In genomic region chr15:99339669-99340068, GRCm38 (mm10) we compare ENCODE assay signal across 19 mouse cellular contexts. TPM values are rescaled to one million over a fixed set of nuclear protein-coding genes. Genes with fewer than 3 reads are reported as not detected.
A peak's percentile ranks its signal among the peaks of the same experiment; 100 is the strongest.
DNase-seq lines count a peak whose midpoint lies in the region; ATAC-seq lines count a peak whose summit lies in the region.
"Had no signal": no experiment of that assay in that cellular context is flagged by ENCODE, and none has a peak within 500 bp of the region (broad histone marks: within the 10 kb centered on the region; RNA-seq: fewer than 3 reads in every experiment).

No protein-coding gene starts in this region.

- no peaks in the 10 kb centered on the region for H3K27me3 ChIP-seq in heart, embryonic 11.5 days (ENCODE audit: control insufficient read depth, insufficient read depth, low read length)
- 0 out of 2 replicates have a peak, but pooled peaks cover 3% of the 10 kb centered on the region for H3K27me3 ChIP-seq in liver, embryonic 11.5 days (replicated peaks; ENCODE audit: control insufficient read depth, insufficient read depth, low read length)
- H3K27me3 ChIP-seq in embryonic facial prominence, embryonic 11.5 days (ENCODE audit: control insufficient read depth, insufficient read depth, low read length), result no peaks in the 10 kb centered on the region
- peaks cover 5% of the 10 kb centered on the region; the same call in 1 of the 2 replicates for H3K27me3 ChIP-seq in liver, embryonic 13.5 days
- H3K27me3 ChIP-seq: embryonic facial prominence, embryonic 15.5 days; neural tube, embryonic 13.5 days had no signal

- WGBS in heart, embryonic 11.5 days (ENCODE audit: insufficient replicate concordance), result 20% methylated on average over 6 of the region's 6 CpGs
- 45% methylated on average over 6 of the region's 6 CpGs for WGBS in liver, embryonic 11.5 days
- WGBS in embryonic facial prominence, embryonic 11.5 days, result 36% methylated on average over 6 of the region's 6 CpGs
- WGBS in liver, embryonic 13.5 days (ENCODE audit: insufficient replicate concordance), result 52% methylated on average over 6 of the region's 6 CpGs

- no peak overlapping the region for H3K4me3 ChIP-seq in heart, embryonic 11.5 days (ENCODE audit: low read depth, low read length)
- H3K4me3 ChIP-seq in liver, embryonic 11.5 days (ENCODE audit: low read depth, low read length), result no peak overlapping the region
- H3K4me3 ChIP-seq in embryonic facial prominence, embryonic 11.5 days (ENCODE audit: low read depth, low read length), result no peak overlapping the region
- H3K4me3 ChIP-seq in liver, embryonic 13.5 days (replicated peaks), result no peak overlapping the region
- H3K4me3 ChIP-seq: embryonic facial prominence, embryonic 15.5 days; neural tube, embryonic 13.5 days had no signal

- no peaks in the 10 kb centered on the region for H3K36me3 ChIP-seq in heart, embryonic 11.5 days (ENCODE audit: control insufficient read depth, insufficient read depth, low read length)
- H3K36me3 ChIP-seq in liver, embryonic 11.5 days (ENCODE audit: control insufficient read depth, insufficient read depth, low read length), result no peaks in the 10 kb centered on the region
- no peaks in the 10 kb centered on the region for H3K36me3 ChIP-seq in embryonic facial prominence, embryonic 11.5 days (replicated peaks; ENCODE audit: control insufficient read depth, insufficient read depth, low read depth, low read length)
- H3K36me3 ChIP-seq in liver, embryonic 13.5 days, result no peaks in the 10 kb centered on the region
- H3K36me3 ChIP-seq: neural tube, embryonic 13.5 days had no signal

- ATAC-seq in heart, embryonic 11.5 days (replicated peaks; ENCODE audit: insufficient number of reproducible peaks, low FRiP score, low TSS enrichment), result no peak
- no peak for ATAC-seq in liver, embryonic 11.5 days (replicated peaks; ENCODE audit: low FRiP score)
- no peak for ATAC-seq in embryonic facial prominence, embryonic 11.5 days (replicated peaks; ENCODE audit: insufficient number of reproducible peaks, low FRiP score, low TSS enrichment, low read depth)
- ATAC-seq in liver, embryonic 13.5 days (ENCODE audit: low read depth), result peak; percentile 29; the same call in 1 of the 2 replicates
- ATAC-seq: forebrain, embryonic 14.5 days had no signal

- no peak overlapping the region for H3K27ac ChIP-seq in heart, embryonic 11.5 days (ENCODE audit: low read depth, low read length)
- H3K27ac ChIP-seq in liver, embryonic 11.5 days (ENCODE audit: low read depth, low read length), result no peak overlapping the region
- no peak overlapping the region for H3K27ac ChIP-seq in embryonic facial prominence, embryonic 11.5 days (replicated peaks; ENCODE audit: low read depth, low read length)
- peak overlapping the region; percentile 35; the same call in 1 of the 2 replicates for H3K27ac ChIP-seq in liver, embryonic 13.5 days
- H3K27ac ChIP-seq: embryonic facial prominence, embryonic 15.5 days; liver, embryonic 14.5 days; neural tube, embryonic 13.5 days had no signal

- peak overlapping the region; percentile 29; the same call in 1 of the 2 replicates for H3K9ac ChIP-seq in heart, embryonic 11.5 days (ENCODE audit: low read depth, low read length)
- H3K9ac ChIP-seq in liver, embryonic 11.5 days (ENCODE audit: low read depth, low read length), result no peak overlapping the region
- H3K9ac ChIP-seq in embryonic facial prominence, embryonic 11.5 days (replicated peaks; ENCODE audit: low read length), result no peak overlapping the region
- H3K9ac ChIP-seq in liver, embryonic 13.5 days, result no peak overlapping the region
- H3K9ac ChIP-seq: embryonic facial prominence, embryonic 15.5 days; liver, embryonic 14.5 days; neural tube, embryonic 13.5 days had no signal

- DNase-seq in heart, adult 8-10 months (ENCODE audit: low spot score), result no peak
- no peak for DNase-seq in liver, embryonic 11.5 days (ENCODE audit: low spot score)
- no peak for DNase-seq in liver
- no peak for DNase-seq in embryonic facial prominence, embryonic 11.5 days (ENCODE audit: low spot score)
- DNase-seq in liver, embryonic 13.5 days, result no peak
- DNase-seq in retina, embryonic 14.5 days (ENCODE audit: low spot score), result no peak
- DNase-seq: cerebellum, adult 11-12 months; cerebellum, postnatal 36 days; kidney, postnatal 14 days; layer of hippocampus, adult 9-11 months had no signal

- H3K4me1 ChIP-seq in heart, embryonic 11.5 days (ENCODE audit: control insufficient read depth, insufficient read depth, low read length), result peaks cover 82% of the 10 kb centered on the region
- peaks cover 55% of the 10 kb centered on the region for H3K4me1 ChIP-seq in liver, embryonic 11.5 days (replicated peaks; ENCODE audit: control insufficient read depth, insufficient read depth, low read length)
- H3K4me1 ChIP-seq in embryonic facial prominence, embryonic 11.5 days (ENCODE audit: control insufficient read depth, insufficient read depth, low read length), result peaks cover 8% of the 10 kb centered on the region; the same call in 1 of the 2 replicates
- H3K4me1 ChIP-seq in liver, embryonic 13.5 days (replicated peaks), result peaks cover 84% of the 10 kb centered on the region

- no peak overlapping the region for H3K4me2 ChIP-seq in heart, embryonic 11.5 days
- peak overlapping the region; percentile 11; the same call in 1 of the 2 replicates for H3K4me2 ChIP-seq in liver, embryonic 11.5 days
- 0 out of 2 replicates have a peak overlapping the region, but pooled peaks have one; percentile 5 for H3K4me2 ChIP-seq in embryonic facial prominence, embryonic 11.5 days (ENCODE audit: low read depth, low read length)
- H3K4me2 ChIP-seq in liver, embryonic 13.5 days, result no peak overlapping the region
- H3K4me2 ChIP-seq: embryonic facial prominence, embryonic 15.5 days; neural tube, embryonic 13.5 days had no signal

- no peaks in the 10 kb centered on the region for H3K9me3 ChIP-seq in heart, embryonic 11.5 days (replicated peaks; ENCODE audit: control insufficient read depth, low read length)
- H3K9me3 ChIP-seq in liver, embryonic 11.5 days (ENCODE audit: control insufficient read depth, low read length), result no peaks in the 10 kb centered on the region
- no peaks in the 10 kb centered on the region for H3K9me3 ChIP-seq in embryonic facial prominence, embryonic 11.5 days (replicated peaks; ENCODE audit: control insufficient read depth, low read length)
- no peaks in the 10 kb centered on the region for H3K9me3 ChIP-seq in liver, embryonic 13.5 days (replicated peaks)
- H3K9me3 ChIP-seq: embryonic facial prominence, embryonic 15.5 days; neural tube, embryonic 13.5 days had no signal

RNA-seq across cellular contexts. Expression of gene Fmnl3, which starts 30.6 kb away (rescaled TPM):
- polyA plus RNA-seq in heart, embryonic 11.5 days (2014; fragmentation: Nextera tagmentation; extraction: Ambion mirVana), result 11.0 and 11.4 TPM in 2 replicates
- 10 to 100 TPM; 13.2 to 17.9 (median 15.8) TPM for total RNA-seq in heart, adult 8-10 months (2022)
- 12.8 and 13.3 TPM in 2 replicates for polyA plus RNA-seq in liver, embryonic 11.5 days (2014; fragmentation: Nextera tagmentation; extraction: Ambion mirVana)
- polyA plus RNA-seq in embryonic facial prominence, embryonic 11.5 days (2014; fragmentation: Nextera tagmentation; extraction: Ambion mirVana), result 17.1 and 17.6 TPM in 2 replicates
- polyA plus RNA-seq in liver, embryonic 13.5 days (2015; fragmentation: Nextera tagmentation; extraction: Ambion mirVana), result 3.4 and 3.7 TPM in 2 replicates

RNA-seq across cellular contexts. Expression of gene Fam186b, which starts 44.0 kb away (rescaled TPM):
- polyA plus RNA-seq in heart, embryonic 11.5 days (2014; fragmentation: Nextera tagmentation; extraction: Ambion mirVana), result 0.17 and 0.66 TPM in 2 replicates
- under 1 TPM in 1 of 4 experiments, not detected in 3; 0.56 TPM for total RNA-seq in heart, adult 8-10 months (2022)
- 0.08 and 0.09 TPM in 2 replicates for polyA plus RNA-seq in liver, embryonic 11.5 days (2014; fragmentation: Nextera tagmentation; extraction: Ambion mirVana)
- polyA plus RNA-seq in embryonic facial prominence, embryonic 11.5 days (2014; fragmentation: Nextera tagmentation; extraction: Ambion mirVana), result 0.08 and 0.10 TPM in 2 replicates
- 0.06 TPM in 1 of 2 replicates, not detected in the other for polyA plus RNA-seq in liver, embryonic 13.5 days (2015; fragmentation: Nextera tagmentation; extraction: Ambion mirVana)
- total RNA-seq: gastrocnemius, adult 18-20 months; megakaryocyte, adult 5-6 weeks; monocyte, adult 5-6 weeks had no signal
- polyA plus RNA-seq: small intestine, adult 2 months had no signal

RNA-seq across cellular contexts. Expression of gene Prpf40b, which starts 44.8 kb away (rescaled TPM):
- polyA plus RNA-seq in heart, embryonic 11.5 days (2014; fragmentation: Nextera tagmentation; extraction: Ambion mirVana), result 34.6 and 37.4 TPM in 2 replicates
- total RNA-seq in heart, adult 8-10 months (2022), result 10 to 100 TPM; 16.4 to 22.6 (median 20.3) TPM
- 27.7 and 30.5 TPM in 2 replicates for polyA plus RNA-seq in liver, embryonic 11.5 days (2014; fragmentation: Nextera tagmentation; extraction: Ambion mirVana)
- polyA plus RNA-seq in embryonic facial prominence, embryonic 11.5 days (2014; fragmentation: Nextera tagmentation; extraction: Ambion mirVana), result 42.0 and 44.1 TPM in 2 replicates
- 8.2 and 8.9 TPM in 2 replicates for polyA plus RNA-seq in liver, embryonic 13.5 days (2015; fragmentation: Nextera tagmentation; extraction: Ambion mirVana)

RNA-seq across cellular contexts. Expression of gene Tmbim6, which starts 53.0 kb away (rescaled TPM):
- 233 and 290 TPM in 2 replicates for polyA plus RNA-seq in heart, embryonic 11.5 days (2014; fragmentation: Nextera tagmentation; extraction: Ambion mirVana)
- 100 to 1,000 TPM; 230 to 269 (median 248) TPM for total RNA-seq in heart, adult 8-10 months (2022)
- polyA plus RNA-seq in liver, embryonic 11.5 days (2014; fragmentation: Nextera tagmentation; extraction: Ambion mirVana), result 256 and 273 TPM in 2 replicates
- 225 and 228 TPM in 2 replicates for polyA plus RNA-seq in embryonic facial prominence, embryonic 11.5 days (2014; fragmentation: Nextera tagmentation; extraction: Ambion mirVana)
- 188 and 210 TPM in 2 replicates for polyA plus RNA-seq in liver, embryonic 13.5 days (2015; fragmentation: Nextera tagmentation; extraction: Ambion mirVana)

Comparison
In these comparisons a context has a peak if more than half of its experiments do, and no peak if none do; other contexts are left out.
1. H3K4me2 ChIP-seq: peak in liver, embryonic 11.5 days (single experiment) and embryonic facial prominence, embryonic 11.5 days (single experiment); none in heart, embryonic 11.5 days (single experiment) and liver, embryonic 13.5 days (single experiment).